Mouse (Mus musculus) right cerebral cortex, adult 2 months (tissue): ENCODE results near the gene Sorbs2.

Experiments used
- DNase-seq, 2 experiments: peaks; one replicate each; pipeline ENCODE4 v3.0.0; 2021 to 2022; ENCODE audit warnings: low spot score in 2 of 2

Sorbs2 gene

DNA sequence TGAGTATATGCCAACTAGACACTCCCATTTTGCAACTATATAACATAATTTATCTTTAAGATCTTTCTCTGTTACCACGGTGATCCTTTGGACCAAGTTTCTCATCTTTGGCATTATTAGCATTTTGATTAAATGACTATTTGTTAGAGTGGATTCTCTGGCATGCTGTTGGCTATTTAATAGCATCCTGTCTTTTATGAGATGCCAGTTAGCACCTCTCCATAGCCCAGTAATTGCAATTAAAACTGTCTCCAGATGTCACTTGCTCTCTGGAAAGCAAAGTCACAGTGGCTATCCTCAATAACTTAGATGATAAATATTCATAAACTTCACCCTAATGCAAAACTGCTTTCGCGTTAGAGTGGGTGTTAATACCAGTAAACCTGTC is 170.3 kb downstream of the Sorbs2 start:
- no peak for DNase-seq

GRCm38 (mm10) chr8:45681171-45681570 is 173.6 kb downstream of the Sorbs2 start:
- DNase-seq, result no peak

DNA sequence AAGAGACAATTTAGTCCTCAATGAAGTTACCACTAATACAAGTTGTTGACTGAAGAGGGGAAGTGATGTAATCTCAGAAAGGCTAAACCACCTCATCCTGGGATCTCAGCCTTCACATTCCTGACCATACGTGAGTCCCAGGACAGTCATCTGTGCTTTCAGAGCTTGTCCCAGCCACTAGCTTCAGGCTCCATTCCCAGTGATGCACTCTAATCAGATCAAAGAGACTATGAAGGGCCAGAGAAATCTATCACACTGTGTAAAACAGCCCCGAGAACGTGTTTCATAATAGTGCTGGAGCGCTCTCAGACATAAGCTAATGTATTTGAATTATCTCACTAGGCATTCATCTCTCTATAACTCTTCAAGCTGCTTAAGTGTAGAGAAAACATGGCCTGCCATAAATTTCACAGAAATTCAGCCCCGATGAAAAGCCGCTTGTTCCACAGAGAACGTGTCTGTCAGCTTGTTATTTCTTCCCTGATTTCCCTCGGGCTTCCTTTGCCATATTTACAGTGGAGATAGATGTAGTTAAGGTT is 175.3 kb downstream of the Sorbs2 start:
- no peak for DNase-seq

DNA sequence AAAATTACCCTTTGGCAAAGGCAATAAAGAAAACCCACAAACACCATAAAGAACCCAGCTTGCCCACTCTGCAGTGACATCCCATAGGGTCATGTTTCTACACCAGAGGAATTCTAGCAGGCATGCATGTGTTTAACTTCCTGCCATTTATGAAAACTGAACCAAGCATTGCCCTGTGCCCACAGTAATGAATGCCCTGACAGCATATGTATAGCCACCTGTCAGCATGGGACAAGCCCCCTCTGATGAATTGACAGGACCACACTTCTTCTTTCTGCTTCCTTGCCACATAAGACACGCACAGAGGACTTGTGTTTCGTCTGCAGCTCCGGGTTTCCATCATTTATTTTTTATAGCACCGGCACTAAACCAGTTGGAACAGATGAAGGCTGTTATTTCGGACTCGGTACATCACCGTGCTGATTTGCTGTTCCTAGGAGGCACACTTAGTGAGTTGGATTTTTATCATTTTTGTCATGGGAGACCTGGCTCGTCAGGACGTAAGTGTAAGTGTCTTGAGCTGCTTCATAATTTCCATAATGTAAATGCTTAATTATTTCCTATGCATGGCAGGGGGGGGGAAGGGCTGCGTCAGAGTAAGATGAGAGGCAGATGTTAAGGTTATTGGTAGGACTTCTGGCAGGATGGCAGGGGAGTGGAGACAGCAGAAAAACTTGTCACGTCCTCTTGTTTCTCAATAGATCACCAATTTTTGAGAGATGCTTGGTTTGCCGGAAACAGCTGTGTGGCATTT is 180.5 kb downstream of the Sorbs2 start:
- DNase-seq, result no peak

DNA sequence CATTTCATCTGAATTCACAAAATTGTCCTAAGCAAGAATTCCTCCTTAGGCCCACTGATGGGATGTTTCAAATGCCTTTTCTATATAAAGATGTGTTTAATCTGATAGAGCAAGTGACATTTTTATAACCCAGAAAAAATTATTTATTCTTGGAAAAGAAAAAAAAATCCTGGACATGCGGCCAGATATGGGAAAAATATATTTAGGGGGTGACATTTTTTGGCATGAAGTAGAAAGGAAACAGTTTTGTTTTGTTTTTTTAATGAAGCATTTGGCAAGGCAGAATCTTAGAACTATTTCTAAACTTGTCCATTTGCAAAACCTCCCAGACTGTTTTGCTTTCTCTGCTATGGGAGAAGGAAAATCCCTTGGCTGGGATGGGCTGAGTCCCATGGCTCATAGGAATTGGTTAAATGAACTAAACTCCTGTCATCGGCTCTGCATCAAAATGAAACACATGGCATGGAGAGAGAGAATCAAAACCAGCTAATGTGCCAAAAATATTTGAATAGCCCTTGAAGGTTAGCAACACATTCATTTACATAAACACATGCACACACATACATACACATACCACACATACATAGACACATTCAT is 182.1 kb downstream of the Sorbs2 start:
- no peak for DNase-seq

DNA sequence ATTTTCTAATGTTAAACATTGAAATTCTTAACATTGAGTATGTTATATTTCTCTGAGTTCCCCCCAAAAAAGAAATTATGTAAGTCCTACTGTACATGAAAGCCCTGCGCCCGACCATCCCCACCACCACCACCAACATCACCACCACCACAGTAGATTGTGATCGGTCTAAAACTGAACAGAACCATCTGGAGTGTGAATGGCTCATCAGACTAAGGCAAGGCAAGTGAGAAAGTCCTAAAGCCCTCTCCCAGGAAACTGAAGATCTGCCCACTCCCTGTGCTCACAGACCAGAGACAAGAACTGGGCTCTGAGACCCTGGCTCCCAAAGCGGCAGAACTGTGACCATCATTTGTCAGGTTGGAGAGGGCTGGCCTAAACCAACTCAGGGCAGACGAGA is 192.5 kb downstream of the Sorbs2 start:
- peak in 1 of 2 experiments; percentile 49 for DNase-seq

DNA sequence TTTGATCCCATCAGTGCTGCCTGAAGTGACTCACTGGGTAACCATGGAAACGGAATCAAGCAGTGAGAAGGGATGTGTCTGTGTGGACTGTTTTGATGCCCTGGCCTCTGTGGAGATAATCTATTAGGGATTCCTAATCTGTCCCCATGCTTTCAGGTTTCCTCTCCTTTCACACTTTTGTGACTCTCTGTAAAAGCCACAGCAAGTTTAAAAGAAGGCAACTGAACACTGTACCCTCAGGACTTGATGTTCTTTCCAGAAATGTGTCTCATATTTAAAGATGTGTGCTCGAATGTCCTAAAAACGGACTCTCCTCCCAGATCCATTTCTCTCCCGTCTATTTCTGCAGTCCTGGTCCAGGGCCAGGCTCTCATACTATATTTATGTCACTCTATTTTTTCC is 196.1 kb downstream of the Sorbs2 start:
- DNase-seq, result peak in 1 of 2 experiments; percentile 42

DNA sequence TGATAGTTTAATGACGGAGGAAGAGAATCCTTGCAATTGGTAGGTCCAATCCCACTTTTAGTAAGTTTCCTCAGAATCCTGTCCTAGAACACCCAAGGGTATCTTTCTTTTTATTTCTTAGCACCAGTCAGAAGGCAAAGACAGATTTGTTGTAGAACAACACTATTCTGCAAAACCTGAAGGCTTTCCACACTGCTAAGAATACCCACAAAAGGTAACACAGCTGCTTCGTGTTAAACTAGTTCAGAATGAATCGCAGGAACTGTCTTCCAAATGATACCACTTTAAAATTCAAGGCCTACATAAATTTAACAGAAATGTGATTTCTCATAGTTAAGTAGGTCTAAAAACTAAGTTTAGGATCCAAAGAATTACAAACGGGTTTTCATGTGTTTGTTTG is 201.5 kb downstream of the Sorbs2 start:
- no peak for DNase-seq

GRCm38 (mm10) chr8:45709734-45710133 is 202.1 kb downstream of the Sorbs2 start:
- no peak for DNase-seq

GRCm38 (mm10) chr8:45712610-45713009 is 205.0 kb downstream of the Sorbs2 start:
- DNase-seq, result no peak

- DNase-seq, result no peak
Observed at GRCm38 (mm10) chr8:45714806-45715205, 207.2 kb downstream of the Sorbs2 start.

DNA sequence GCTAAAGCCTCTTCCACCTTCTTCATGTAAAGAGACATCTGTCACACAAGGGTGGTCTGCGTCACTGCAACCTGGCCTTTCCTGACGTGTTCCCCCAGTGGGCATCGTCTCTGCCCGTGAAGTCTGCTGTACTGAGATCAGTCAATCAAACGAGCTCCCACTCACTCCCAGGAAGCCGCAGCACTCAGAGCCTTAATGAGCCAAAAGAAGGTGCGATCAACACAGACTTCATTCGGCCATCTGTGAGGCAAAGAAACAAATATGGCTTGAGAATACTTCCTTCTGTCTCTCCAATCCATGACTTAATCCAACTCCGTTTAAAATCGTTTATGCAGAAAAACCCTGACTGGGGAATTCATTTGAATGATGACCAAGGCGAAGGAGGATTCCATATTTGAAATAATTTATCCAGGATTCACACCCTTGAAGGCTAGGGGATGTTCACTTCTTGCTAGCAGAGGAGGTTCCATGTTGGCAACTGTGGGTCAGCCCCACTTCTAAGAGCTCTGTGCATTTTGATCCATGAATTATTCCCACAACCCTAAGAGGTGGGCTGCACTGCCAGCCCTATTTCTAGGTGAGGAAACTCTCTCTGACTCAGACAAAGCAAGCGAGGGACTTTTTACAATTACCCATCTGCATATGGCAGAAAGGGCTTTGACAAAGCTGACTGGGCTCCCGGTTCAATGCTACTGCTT is 207.9 kb downstream of the Sorbs2 start:
- DNase-seq, result peak; percentile 73 to 78

- no peak for DNase-seq
Observed at GRCm38 (mm10) chr8:45719776-45720175, 212.2 kb downstream of the Sorbs2 start.

GRCm38 (mm10) chr8:45724204-45724603 is 216.6 kb downstream of the Sorbs2 start:
- no peak for DNase-seq

DNA sequence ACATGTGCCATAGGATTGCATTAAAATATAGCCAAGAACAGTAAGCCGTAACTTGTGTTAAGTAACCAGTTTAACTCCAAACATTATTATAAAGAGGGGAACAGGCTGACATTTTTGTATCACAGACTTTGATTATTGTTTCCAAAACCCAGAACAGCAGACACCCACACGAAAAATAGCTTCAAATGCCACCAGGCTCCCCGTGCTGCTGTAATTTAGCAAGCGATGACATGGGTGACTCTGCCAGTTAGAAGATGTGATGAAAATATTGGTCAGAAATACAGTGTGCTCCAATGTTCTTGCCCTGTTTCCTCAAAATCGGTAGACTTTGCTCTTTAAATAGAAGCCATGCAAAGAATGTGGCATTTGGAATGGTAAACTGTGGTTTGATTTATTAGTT is 217.7 kb downstream of the Sorbs2 start:
- no peak for DNase-seq

GRCm38 (mm10) chr8:45729850-45730382 is 222.3 kb downstream of the Sorbs2 start:
- DNase-seq, result no peak

DNA sequence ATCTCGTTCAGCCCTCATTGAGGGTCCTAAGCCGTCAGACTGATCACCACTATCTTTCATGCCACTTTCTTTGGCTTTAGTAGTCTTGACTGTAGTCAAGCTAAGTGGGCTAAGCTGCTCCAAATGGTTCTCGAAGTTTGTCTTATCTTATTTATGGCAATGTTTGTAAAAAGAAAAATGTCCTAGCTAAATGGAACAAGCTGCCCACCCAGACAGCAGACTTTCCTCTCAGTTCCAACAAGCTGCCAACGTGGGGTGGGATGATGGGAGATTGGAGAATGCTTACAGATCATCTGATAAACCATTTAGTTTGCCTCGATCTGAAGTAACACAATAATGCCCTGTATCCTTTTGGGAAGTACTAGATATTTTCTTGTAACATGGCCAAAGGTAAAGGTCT is 223.2 kb downstream of the Sorbs2 start:
- no peak for DNase-seq

GRCm38 (mm10) chr8:45734071-45734470 is 226.5 kb downstream of the Sorbs2 start:
- DNase-seq, result no peak

DNA sequence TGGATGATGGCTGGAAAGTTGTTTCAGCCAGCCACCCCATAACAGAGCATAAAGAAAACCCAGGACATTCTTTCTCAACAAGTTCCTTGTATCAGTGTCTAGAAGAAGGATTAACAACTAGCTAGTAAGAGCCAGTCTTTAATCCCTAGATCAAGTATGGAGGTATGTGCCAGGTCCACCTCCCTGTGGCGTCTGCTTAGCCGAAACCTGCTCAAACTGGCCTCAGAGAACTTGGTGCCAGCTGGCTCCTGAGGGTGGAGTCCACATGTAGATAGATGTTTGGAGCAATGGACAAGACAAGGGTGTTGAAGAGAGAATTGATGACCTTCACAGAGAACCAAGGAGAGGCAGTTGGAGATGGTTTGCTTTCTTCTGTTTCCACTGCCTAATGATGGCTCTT is 229.7 kb downstream of the Sorbs2 start:
- no peak for DNase-seq

- DNase-seq, result no peak
Observed at GRCm38 (mm10) chr8:45743326-45743725, 235.7 kb downstream of the Sorbs2 start.

GRCm38 (mm10) chr8:45743739-45744138 is 236.2 kb downstream of the Sorbs2 start:
- no peak for DNase-seq
